In the genomic region with DNA sequence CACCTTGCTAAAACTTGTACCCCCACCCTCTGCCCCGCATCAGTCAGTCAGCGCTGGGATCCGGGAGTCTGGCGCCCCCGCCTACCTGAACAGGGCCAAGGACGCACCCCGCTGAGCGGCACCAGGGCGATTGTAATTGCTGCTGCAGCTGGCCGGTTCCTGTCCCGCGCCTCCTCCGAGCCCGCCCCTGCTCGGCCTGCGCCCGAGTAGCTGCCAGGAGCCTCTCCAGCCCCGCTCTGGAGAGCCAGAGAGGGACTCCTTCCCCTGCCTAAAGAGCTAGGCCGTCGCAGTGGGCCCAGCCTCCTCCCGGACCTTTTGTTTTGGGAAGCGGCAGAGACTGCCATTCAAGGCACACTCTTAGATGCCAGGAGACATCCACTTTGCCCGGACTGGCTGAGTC, we compare ENCODE assay signal across 9 mouse cellular contexts. TPM values are rescaled to one million over a fixed set of nuclear protein-coding genes. Genes with fewer than 3 reads are reported as not detected.
DNase-seq lines count a peak whose midpoint lies in the region; ATAC-seq lines count a peak whose summit lies in the region.
"Had no signal": no experiment of that assay in that cellular context is flagged by ENCODE, and none has a peak within 500 bp of the region (broad histone marks: within the 10 kb centered on the region; RNA-seq: fewer than 3 reads in every experiment).

No protein-coding gene starts in this region.

- no peaks in the 10 kb centered on the region for H3K9me3 ChIP-seq in forebrain, embryonic 16.5 days (ENCODE audit: control insufficient read depth, low read length)
- H3K9me3 ChIP-seq in liver, embryonic 13.5 days (replicated peaks), result no peaks in the 10 kb centered on the region

- H3K4me3 ChIP-seq in forebrain, embryonic 16.5 days (replicated peaks; ENCODE audit: low read length), result no peak overlapping the region
- no peak overlapping the region for H3K4me3 ChIP-seq in liver, embryonic 13.5 days (replicated peaks)

- H3K9ac ChIP-seq in forebrain, embryonic 16.5 days (replicated peaks; ENCODE audit: low read depth, low read length), result peak overlapping the region; percentile 18; the same call in 1 of the 2 replicates
- H3K9ac ChIP-seq in liver, embryonic 13.5 days, result no peak overlapping the region

- WGBS in forebrain, embryonic 16.5 days, result 2% methylated on average over 23 of the region's 23 CpGs
- WGBS in liver, embryonic 13.5 days (ENCODE audit: insufficient replicate concordance), result 9% methylated on average over 23 of the region's 23 CpGs

- no peaks in the 10 kb centered on the region for H3K36me3 ChIP-seq in forebrain, embryonic 16.5 days (ENCODE audit: control insufficient read depth, insufficient read depth)
- H3K36me3 ChIP-seq in liver, embryonic 13.5 days, result no peaks in the 10 kb centered on the region

- H3K4me1 ChIP-seq in forebrain, embryonic 16.5 days (replicated peaks; ENCODE audit: control insufficient read depth, insufficient read depth, low read length), result peaks cover 4% of the 10 kb centered on the region
- H3K4me1 ChIP-seq in liver, embryonic 13.5 days (replicated peaks), result no peaks in the 10 kb centered on the region

- peak overlapping the region; percentile 28 for H3K4me2 ChIP-seq in forebrain, embryonic 16.5 days (ENCODE audit: low read length)
- 0 out of 2 replicates have a peak overlapping the region, but pooled peaks have one; percentile 6 for H3K4me2 ChIP-seq in liver, embryonic 13.5 days

- DNase-seq in right cerebral cortex, adult 18-20 months, result peak; percentile 13
- DNase-seq in right cerebral cortex, postnatal 25 days, result no peak
- DNase-seq in heart, postnatal 4 days, result peak; percentile 67
- no peak for DNase-seq in liver, embryonic 13.5 days
- DNase-seq in ovary, adult 18-20 months (ENCODE audit: low spot score), result peak; percentile 21
- no peak for DNase-seq in layer of hippocampus, postnatal 36 days

- no peak for ATAC-seq in forebrain, embryonic 16.5 days
- ATAC-seq in liver, embryonic 13.5 days (ENCODE audit: low read depth), result no peak
- no peak for ATAC-seq in megakaryocyte, adult 5-6 weeks (ENCODE audit: poor library complexity, severe bottlenecking)

- H3K27ac ChIP-seq in forebrain, embryonic 16.5 days (ENCODE audit: low read length), result no peak overlapping the region
- H3K27ac ChIP-seq in liver, embryonic 13.5 days, result no peak overlapping the region

- no peaks in the 10 kb centered on the region for H3K27me3 ChIP-seq in forebrain, embryonic 16.5 days (replicated peaks; ENCODE audit: control insufficient read depth, insufficient read depth, low read length)
- H3K27me3 ChIP-seq in liver, embryonic 13.5 days, result peaks cover 51% of the 10 kb centered on the region

RNA-seq across cellular contexts. Expression of a gene that starts 19.1 kb away (rescaled TPM):
- 0.80 TPM in 1 of 2 replicates, not detected in the other for polyA plus RNA-seq in forebrain, embryonic 16.5 days (2015; fragmentation: Nextera tagmentation; extraction: Ambion mirVana)
- under 1 TPM; 0.56 to 0.60 TPM for total RNA-seq in heart, postnatal 4 days (2021)
- not detected in 2 replicates for polyA plus RNA-seq in liver, embryonic 13.5 days (2015; fragmentation: Nextera tagmentation; extraction: Ambion mirVana)
- total RNA-seq in megakaryocyte, adult 5-6 weeks (2015), result not detected in 2 replicates
- not detected in 2 replicates for total RNA-seq in megakaryocyte, adult 5-6 weeks (2017)
- total RNA-seq in layer of hippocampus, postnatal 36 days (2021), result under 1 TPM; 0.15 to 0.66 TPM

RNA-seq across cellular contexts. Expression of a gene that starts 30.9 kb away (rescaled TPM):
- 1.7 and 2.1 TPM in 2 replicates for polyA plus RNA-seq in forebrain, embryonic 16.5 days (2015; fragmentation: Nextera tagmentation; extraction: Ambion mirVana)
- total RNA-seq in heart, postnatal 4 days (2021), result under 1 TPM; 0.62 to 0.83 TPM
- 1.6 and 1.7 TPM in 2 replicates for polyA plus RNA-seq in liver, embryonic 13.5 days (2015; fragmentation: Nextera tagmentation; extraction: Ambion mirVana)
- total RNA-seq in megakaryocyte, adult 5-6 weeks (2015), result 23.7 and 24.9 TPM in 2 replicates
- total RNA-seq in megakaryocyte, adult 5-6 weeks (2017), result 36.9 and 50.9 TPM in 2 replicates
- total RNA-seq in layer of hippocampus, postnatal 36 days (2021), result 1 to 10 TPM; 1.5 to 3.4 TPM

RNA-seq across cellular contexts. Expression of a gene that starts 39.1 kb away (rescaled TPM):
- 57.6 and 57.8 TPM in 2 replicates for polyA plus RNA-seq in forebrain, embryonic 16.5 days (2015; fragmentation: Nextera tagmentation; extraction: Ambion mirVana)
- total RNA-seq in heart, postnatal 4 days (2021), result 10 to 100 TPM; 17.5 to 18.0 TPM
- polyA plus RNA-seq in liver, embryonic 13.5 days (2015; fragmentation: Nextera tagmentation; extraction: Ambion mirVana), result 20.9 and 23.8 TPM in 2 replicates
- 11.0 and 11.5 TPM in 2 replicates for total RNA-seq in megakaryocyte, adult 5-6 weeks (2015)
- total RNA-seq in megakaryocyte, adult 5-6 weeks (2017), result 8.7 and 9.0 TPM in 2 replicates
- total RNA-seq in layer of hippocampus, postnatal 36 days (2021), result 10 to 100 TPM; 53.0 to 54.4 TPM

RNA-seq across cellular contexts. Expression of a gene that starts 40.5 kb away (rescaled TPM):
- polyA plus RNA-seq in forebrain, embryonic 16.5 days (2015; fragmentation: Nextera tagmentation; extraction: Ambion mirVana), result not detected in 2 replicates
- not detected for total RNA-seq in heart, postnatal 4 days (2021)
- 0.17 and 0.43 TPM in 2 replicates for polyA plus RNA-seq in liver, embryonic 13.5 days (2015; fragmentation: Nextera tagmentation; extraction: Ambion mirVana)
- not detected in 2 replicates for total RNA-seq in megakaryocyte, adult 5-6 weeks (2015)
- 0.65 TPM in 1 of 2 replicates, not detected in the other for total RNA-seq in megakaryocyte, adult 5-6 weeks (2017)
- not detected for total RNA-seq in layer of hippocampus, postnatal 36 days (2021)
- total RNA-seq: hematopoietic stem cell, adult 5-6 weeks had no signal

RNA-seq across cellular contexts. Expression of a gene that starts 53.2 kb away (rescaled TPM):
- polyA plus RNA-seq in forebrain, embryonic 16.5 days (2015; fragmentation: Nextera tagmentation; extraction: Ambion mirVana), result 296 and 326 TPM in 2 replicates
- 100 to 1,000 TPM; 223 to 232 TPM for total RNA-seq in heart, postnatal 4 days (2021)
- polyA plus RNA-seq in liver, embryonic 13.5 days (2015; fragmentation: Nextera tagmentation; extraction: Ambion mirVana), result 70.7 and 86.2 TPM in 2 replicates
- total RNA-seq in megakaryocyte, adult 5-6 weeks (2015), result 98.1 and 124 TPM in 2 replicates
- 145 and 172 TPM in 2 replicates for total RNA-seq in megakaryocyte, adult 5-6 weeks (2017)
- total RNA-seq in layer of hippocampus, postnatal 36 days (2021), result 100 to 1,000 TPM; 249 to 265 TPM

Comparison
In these comparisons a context has a peak if more than half of its experiments do, and no peak if none do; other contexts are left out.
1. DNase-seq: peak in right cerebral cortex, adult 18-20 months (single experiment), heart, postnatal 4 days (single experiment) and ovary, adult 18-20 months (single experiment); none in right cerebral cortex, postnatal 25 days (single experiment), liver, embryonic 13.5 days (single experiment) and layer of hippocampus, postnatal 36 days (0 of 2).
2. RNA of a gene that starts 30.9 kb away (total RNA-seq): 23.7 to 50.9 TPM in megakaryocyte, adult 5-6 weeks; 1.5 to 3.4 TPM in layer of hippocampus, postnatal 36 days and 0.62 to 0.83 TPM in heart, postnatal 4 days; every median in the first group is over 4 times any median in the second.